Mouse (Mus musculus) stomach, embryonic 15.5 days (tissue): ENCODE results near the gene Kidins220. TPM values are rescaled to one million over a fixed set of nuclear protein-coding genes. Genes with fewer than 3 reads are reported as not detected.

Experiments used
- ATAC-seq: fragments of 200-750 bp; cut with Nextera tagmentation; 2 replicates; pipeline ENCODE4 v1.8.0; 2017; ENCODE audit warnings: low read depth, moderate number of reproducible peaks, moderate TSS enrichment; ENCODE audit not compliant: insufficient read depth, low FRiP score
- H3K27ac ChIP-seq: fragments of 300-500 bp; sonication (generic); 2 replicates; pipeline ENCODE4 v1.5.1; 2015; ENCODE audit warnings: mild to moderate bottlenecking, inconsistent platforms
- H3K27me3 ChIP-seq: fragments of 300-500 bp; sonication (generic); replicated peaks from 2 replicates; pipeline ENCODE4 v1.6.1; 2015; ENCODE audit warnings: inconsistent platforms
- H3K36me3 ChIP-seq: fragments of 300-500 bp; sonication (generic); 2 replicates; pipeline ENCODE4 v1.6.1; 2015; ENCODE audit warnings: inconsistent platforms
- H3K4me1 ChIP-seq: fragments of 300-500 bp; sonication (generic); 2 replicates; pipeline ENCODE4 v1.6.1; 2015; ENCODE audit warnings: inconsistent platforms
- H3K4me2 ChIP-seq: fragments of 300-500 bp; sonication (generic); 2 replicates; pipeline ENCODE4 v1.6.1; 2015; ENCODE audit warnings: mild to moderate bottlenecking, inconsistent platforms
- H3K4me3 ChIP-seq: fragments of 300-500 bp; sonication (generic); replicated peaks from 2 replicates; pipeline ENCODE4 v1.5.1; 2015; ENCODE audit warnings: inconsistent platforms
- H3K9ac ChIP-seq: fragments of 300-500 bp; sonication (generic); 2 replicates; pipeline ENCODE4 v1.6.1; 2015; ENCODE audit warnings: inconsistent platforms
- H3K9me3 ChIP-seq: fragments of 300-500 bp; sonication (generic); 2 replicates; pipeline ENCODE4 v1.6.1; 2016; ENCODE audit warnings: inconsistent platforms
- WGBS: fragments of 180-500 bp; shearing (Covaris S2); methylation state at CpG from one replicate; pipeline ENCODE4 v1.1.7; 2015; 5-methylcytosine and 5-hydroxymethylcytosine counted together
- polyA plus RNA-seq: library from polyadenylated mRNA; unstranded; fragments of >200 nt; fragmentation: Nextera tagmentation; extraction: Ambion mirVana; gene quantifications from 2 replicates; pipeline ENCODE4 v1.2.1, GENCODE M21; 2015

Gene Kidins220
- polyA plus RNA-seq, 1 experiment from 2014 or later = 25.5 TPM

- no peak overlapping the region for H3K4me3 ChIP-seq
- no peaks in the 10 kb centered on the region for H3K9me3 ChIP-seq
- H3K36me3 ChIP-seq = no peaks in the 10 kb centered on the region
- H3K9ac ChIP-seq = no peak overlapping the region
- no peak for ATAC-seq
- H3K27me3 ChIP-seq = no peaks in the 10 kb centered on the region
- 79% methylated on average over 6 of the region's 6 CpGs for whole genome bisulfite sequencing
- no peak overlapping the region for H3K4me2 ChIP-seq
- H3K27ac ChIP-seq = no peak overlapping the region
- no peaks in the 10 kb centered on the region for H3K4me1 ChIP-seq
Measured at GRCm38 (mm10) chr12:24965406-24965805, 9.3 kb upstream of the Kidins220 start.

- H3K36me3 ChIP-seq = no peaks in the 10 kb centered on the region
- WGBS = 93% methylated on average over 2 of the region's 2 CpGs
- no peak overlapping the region for H3K4me3 ChIP-seq
- no peak for ATAC-seq
- no peaks in the 10 kb centered on the region for H3K27me3 ChIP-seq
- no peaks in the 10 kb centered on the region for H3K9me3 ChIP-seq
- no peak overlapping the region for H3K9ac ChIP-seq
- H3K4me1 ChIP-seq = no peaks in the 10 kb centered on the region
- H3K4me2 ChIP-seq = no peak overlapping the region
- H3K27ac ChIP-seq = no peak overlapping the region
Measured at GRCm38 (mm10) chr12:24966046-24966445, 8.7 kb upstream of the Kidins220 start.

GRCm38 (mm10) chr12:24971490-24972200, 3.1 kb upstream of the Kidins220 start:
- no peak overlapping the region for H3K9ac ChIP-seq
- H3K4me3 ChIP-seq = no peak overlapping the region
- H3K36me3 ChIP-seq = no peaks in the 10 kb centered on the region
- WGBS = 79% methylated on average over 5 of the region's 5 CpGs
- ATAC-seq = no peak
- no peak overlapping the region for H3K4me2 ChIP-seq
- no peaks in the 10 kb centered on the region for H3K27me3 ChIP-seq
- H3K9me3 ChIP-seq = no peaks in the 10 kb centered on the region
- no peak overlapping the region for H3K27ac ChIP-seq
- peaks cover 3% of the 10 kb centered on the region; the same call in 1 of the 2 replicates for H3K4me1 ChIP-seq

GRCm38 (mm10) chr12:24972371-24973350, 2.1 kb upstream of the Kidins220 start:
- H3K9me3 ChIP-seq = no peaks in the 10 kb centered on the region
- H3K4me3 ChIP-seq = no peak overlapping the region

GRCm38 (mm10) chr12:24973586-24973985, 1.1 kb upstream of the Kidins220 start:
- no peaks in the 10 kb centered on the region for H3K27me3 ChIP-seq
- peaks cover 3% of the 10 kb centered on the region; the same call in 1 of the 2 replicates for H3K4me1 ChIP-seq
- no peak overlapping the region for H3K9ac ChIP-seq
- H3K4me3 ChIP-seq = no peak overlapping the region
- no peaks in the 10 kb centered on the region for H3K36me3 ChIP-seq
- ATAC-seq = no peak
- 57% methylated on average over 5 of the region's 5 CpGs for WGBS
- no peak overlapping the region for H3K27ac ChIP-seq
- H3K4me2 ChIP-seq = no peak overlapping the region
- H3K9me3 ChIP-seq = no peaks in the 10 kb centered on the region

More at GRCm38 (mm10) chr12:24972371-24973350, 2.1 kb upstream of the Kidins220 start:
- ATAC-seq = no peak
- WGBS = 69% methylated on average over 8 of the region's 8 CpGs
- no peaks in the 10 kb centered on the region for H3K36me3 ChIP-seq
- H3K4me1 ChIP-seq = peaks cover 3% of the 10 kb centered on the region; the same call in 1 of the 2 replicates
- H3K4me2 ChIP-seq = no peak overlapping the region
- no peak overlapping the region for H3K27ac ChIP-seq
- no peaks in the 10 kb centered on the region for H3K27me3 ChIP-seq
- no peak overlapping the region for H3K9ac ChIP-seq

- H3K9me3 ChIP-seq = no peaks in the 10 kb centered on the region
- H3K4me2 ChIP-seq = peak overlapping the region; percentile 62
- H3K4me1 ChIP-seq = peaks cover 3% of the 10 kb centered on the region; the same call in 1 of the 2 replicates
- ATAC-seq = peak; percentile 57; the same call in 1 of the 2 replicates
- WGBS = under 1% methylated on average over 31 of the region's 31 CpGs
- peak overlapping the region; percentile 53 for H3K9ac ChIP-seq
- no peaks in the 10 kb centered on the region for H3K36me3 ChIP-seq
- peak overlapping the region; percentile 85 for H3K4me3 ChIP-seq
- H3K27me3 ChIP-seq = no peaks in the 10 kb centered on the region
- peak overlapping the region; percentile 91 for H3K27ac ChIP-seq
Measured at GRCm38 (mm10) chr12:24975115-24975733, 499 bp downstream of the Kidins220 start.

GRCm38 (mm10) chr12:24985226-24985625, 10.5 kb downstream of the Kidins220 start:
- H3K9ac ChIP-seq = no peak overlapping the region
- no peaks in the 10 kb centered on the region for H3K4me1 ChIP-seq
- H3K4me3 ChIP-seq = no peak overlapping the region
- peaks cover 11% of the 10 kb centered on the region; the same call in 1 of the 2 replicates for H3K36me3 ChIP-seq
- H3K4me2 ChIP-seq = no peak overlapping the region
- no peak for ATAC-seq
- no peaks in the 10 kb centered on the region for H3K9me3 ChIP-seq
- no peaks in the 10 kb centered on the region for H3K27me3 ChIP-seq
- 74% methylated on average over 5 of the region's 5 CpGs for WGBS
- H3K27ac ChIP-seq = no peak overlapping the region

GRCm38 (mm10) chr12:24995350-24995749, 20.6 kb downstream of the Kidins220 start:
- Histone ChIP-seq H3K27ac (no peak overlapping the region), H3K9me3 (no peaks in the 10 kb centered on the region), H3K4me3 (no peak overlapping the region), H3K4me1 (no peaks in the 10 kb centered on the region), H3K27me3 (no peaks in the 10 kb centered on the region), H3K9ac (no peak overlapping the region), H3K4me2 (no peak overlapping the region), H3K36me3 (peaks cover 34% of the 10 kb centered on the region)
- ATAC-seq = no peak
- WGBS = 88% methylated on average over 4 of the region's 4 CpGs

GRCm38 (mm10) chr12:25005350-25005749, 30.6 kb downstream of the Kidins220 start:
- peaks cover 21% of the 10 kb centered on the region; the same call in 1 of the 2 replicates for H3K36me3 ChIP-seq
- no peak for ATAC-seq
- H3K4me3 ChIP-seq = no peak overlapping the region
- no peak overlapping the region for H3K4me2 ChIP-seq
- 73% methylated on average over 6 of the region's 6 CpGs for WGBS
- H3K4me1 ChIP-seq = no peaks in the 10 kb centered on the region
- no peak overlapping the region for H3K9ac ChIP-seq
- no peaks in the 10 kb centered on the region for H3K9me3 ChIP-seq
- H3K27me3 ChIP-seq = no peaks in the 10 kb centered on the region
- no peak overlapping the region for H3K27ac ChIP-seq

- H3K36me3 ChIP-seq = peaks cover 23% of the 10 kb centered on the region
- 80% methylated on average over 9 of the region's 9 CpGs for WGBS
Measured at GRCm38 (mm10) chr12:25009957-25010356, 35.2 kb downstream of the Kidins220 start.

GRCm38 (mm10) chr12:25010416-25010815, 35.7 kb downstream of the Kidins220 start:
- Histone ChIP-seq H3K36me3 (peaks cover 28% of the 10 kb centered on the region), H3K9ac (no peak overlapping the region), H3K4me1 (no peaks in the 10 kb centered on the region), H3K9me3 (no peaks in the 10 kb centered on the region), H3K4me3 (no peak overlapping the region), H3K27me3 (no peaks in the 10 kb centered on the region), H3K4me2 (no peak overlapping the region), H3K27ac (no peak overlapping the region)
- WGBS = 95% methylated on average over 1 of the region's 1 CpGs
- ATAC-seq = no peak

More at GRCm38 (mm10) chr12:25009957-25010356, 35.2 kb downstream of the Kidins220 start:
- no peaks in the 10 kb centered on the region for H3K27me3 ChIP-seq
- H3K4me2 ChIP-seq = no peak overlapping the region
- no peak overlapping the region for H3K9ac ChIP-seq
- H3K4me3 ChIP-seq = no peak overlapping the region
- H3K4me1 ChIP-seq = no peaks in the 10 kb centered on the region
- no peak overlapping the region for H3K27ac ChIP-seq
- no peak for ATAC-seq
- H3K9me3 ChIP-seq = no peaks in the 10 kb centered on the region
